Mouse (Mus musculus): ENCODE measurements at regions not wholly inside any gene's neighbourhood (a gene's known extent, or its start where the extent isn't known, plus 50 kb on each side); places are given as distances from the start of the nearest gene placed in this dataset.

GRCm38 (mm10) chr7:90048401-90049307 is 67.9 kb upstream of the Eed start:
- TF ChIP-seq CTCF (conservative IDR thresholded peaks at IDR 0.05; ENCODE audit: insufficient read depth, insufficient read length, low read depth, low read length) (no peak), POLR2A (IDR thresholded peaks at IDR 0.05; ENCODE audit: low read depth, low read length) (no peak)
